Mouse (Mus musculus): ENCODE measurements at regions not wholly inside any gene's neighbourhood (a gene's known extent, or its start where the extent isn't known, plus 50 kb on each side); places are given as distances from the start of the nearest gene placed in this dataset.
A peak's percentile ranks its signal among the peaks of the same experiment; 100 is the strongest.

GRCm38 (mm10) chr8:39695331-39695730 lies 979.5 kb upstream of the Adam24 start:
- intact Hi-C loops (cut with DNase I), result no loop called here
- no peak for DNase-seq
- no peak overlapping the region for H3K27ac ChIP-seq
- TF ChIP-seq CTCF (IDR thresholded peaks at IDR 0.05), result peak; percentile 16; the same call in 1 of the 2 replicates
- no peak overlapping the region for H3K4me3 ChIP-seq

- Histone ChIP-seq H3K27ac (no peak overlapping the region), H3K4me3 (no peak overlapping the region)
- no peak for TF ChIP-seq CTCF (IDR thresholded peaks at IDR 0.05)
- intact Hi-C loops (cut with DNase I), result no loop called here
- DNase-seq, result no peak
Measured at GRCm38 (mm10) chr8:39705843-39706242, 969.0 kb upstream of the Adam24 start.

- H3K27ac ChIP-seq, result no peak overlapping the region
- DNase-seq, result no peak
- intact Hi-C loops (cut with DNase I), result no loop called here
- no peak for TF ChIP-seq CTCF (IDR thresholded peaks at IDR 0.05)
- H3K4me3 ChIP-seq, result no peak overlapping the region
Measured at GRCm38 (mm10) chr8:39742377-39742776, 932.5 kb upstream of the Adam24 start.

- TF ChIP-seq CTCF (IDR thresholded peaks at IDR 0.05), result no peak
- no peak for DNase-seq
- no peak overlapping the region for H3K4me3 ChIP-seq
- H3K27ac ChIP-seq, result no peak overlapping the region
- intact Hi-C loops (cut with DNase I), result no loop called here
Measured at GRCm38 (mm10) chr8:39746225-39746624, 928.7 kb upstream of the Adam24 start.

- H3K4me3 ChIP-seq, result no peak overlapping the region
- H3K27ac ChIP-seq, result no peak overlapping the region
- TF ChIP-seq CTCF (IDR thresholded peaks at IDR 0.05), result no peak
- no peak for DNase-seq
- intact Hi-C loops (cut with DNase I), result no loop called here
Measured at GRCm38 (mm10) chr8:39759905-39760304, 915.0 kb upstream of the Adam24 start.

GRCm38 (mm10) chr8:39779449-39779848 lies 895.4 kb upstream of the Adam24 start:
- intact Hi-C loops (cut with DNase I), result no loop called here
- no peak for DNase-seq
- Histone ChIP-seq H3K4me3 (no peak overlapping the region), H3K27ac (no peak overlapping the region)
- TF ChIP-seq CTCF (IDR thresholded peaks at IDR 0.05), result no peak

- no peak for DNase-seq
- no peak overlapping the region for H3K4me3 ChIP-seq
- TF ChIP-seq CTCF (IDR thresholded peaks at IDR 0.05), result no peak
- H3K27ac ChIP-seq, result no peak overlapping the region
- intact Hi-C loops (cut with DNase I), result no loop called here
Measured at GRCm38 (mm10) chr8:39780169-39780568, 894.7 kb upstream of the Adam24 start.

GRCm38 (mm10) chr8:39781424-39782161 lies 893.3 kb upstream of the Adam24 start:
- no peak for DNase-seq
- TF ChIP-seq CTCF (IDR thresholded peaks at IDR 0.05), result no peak
- intact Hi-C loops (cut with DNase I), result no loop called here
- Histone ChIP-seq H3K27ac (no peak overlapping the region), H3K4me3 (no peak overlapping the region)

GRCm38 (mm10) chr8:39782162-39782530 lies 892.7 kb upstream of the Adam24 start:
- intact Hi-C loops (cut with DNase I), result no loop called here
- DNase-seq, result no peak
- TF ChIP-seq CTCF (IDR thresholded peaks at IDR 0.05), result no peak
- Histone ChIP-seq H3K27ac (no peak overlapping the region), H3K4me3 (no peak overlapping the region)
